Comparison of ENCODE assay signal across 23 mouse cellular contexts in genomic region chr10:88797452-88797851, GRCm38 (mm10).
"Had no signal": no experiment of that assay in that cellular context is flagged by ENCODE, and none has a peak within 500 bp of the region (broad histone marks: within the 10 kb centered on the region; RNA-seq: fewer than 3 reads in every experiment).

No protein-coding gene starts in this region.

- H3K9me3 ChIP-seq: heart, embryonic 12.5 days; hindbrain, embryonic 10.5 days; hindbrain, embryonic 12.5 days; kidney, embryonic 15.5 days; limb, embryonic 13.5 days; limb, embryonic 15.5 days; liver, embryonic 12.5 days had no signal

- DNase-seq: gastrocnemius, adult 2 months; gastrocnemius, postnatal 10 days; gastrocnemius, postnatal 25 days; heart, adult 2 months; heart, postnatal 10 days; heart, postnatal 4 days; kidney, adult 11 months; kidney, postnatal 14 days; kidney, postnatal 36 days; layer of hippocampus, adult 9-11 months; layer of hippocampus, postnatal 36 days; left cerebral cortex, postnatal 4 days had no signal

- H3K27ac ChIP-seq: gastrocnemius, adult 2 months; heart, adult 2 months; hindbrain, embryonic 10.5 days; hindbrain, embryonic 12.5 days; hindbrain, embryonic 14.5 days; kidney, embryonic 15.5 days; kidney, postnatal 0 days; limb, embryonic 13.5 days; limb, embryonic 15.5 days; liver, embryonic 12.5 days had no signal

- ATAC-seq: hindbrain, embryonic 16.5 days; inflammation-experienced regulatory T-cells, adult 6 months; liver, embryonic 12.5 days had no signal

- H3K27me3 ChIP-seq: heart, embryonic 12.5 days; hindbrain, embryonic 12.5 days; kidney, embryonic 15.5 days; limb, embryonic 13.5 days; limb, embryonic 15.5 days; liver, embryonic 12.5 days had no signal

- H3K4me1 ChIP-seq: heart, embryonic 12.5 days; hindbrain, embryonic 10.5 days; hindbrain, embryonic 12.5 days; kidney, embryonic 15.5 days; limb, embryonic 13.5 days; limb, embryonic 15.5 days; liver, embryonic 12.5 days had no signal

- H3K4me2 ChIP-seq: heart, embryonic 12.5 days; hindbrain, embryonic 12.5 days; hindbrain, embryonic 14.5 days; kidney, embryonic 15.5 days; limb, embryonic 13.5 days; limb, embryonic 15.5 days; liver, embryonic 12.5 days had no signal

- H3K4me3 ChIP-seq: gastrocnemius, adult 2 months; heart, adult 2 months; heart, embryonic 12.5 days; hindbrain, embryonic 10.5 days; hindbrain, embryonic 12.5 days; kidney, embryonic 15.5 days; limb, embryonic 13.5 days; limb, embryonic 15.5 days; liver, embryonic 12.5 days had no signal

- H3K9ac ChIP-seq: heart, embryonic 12.5 days; hindbrain, embryonic 12.5 days; hindbrain, embryonic 14.5 days; kidney, embryonic 15.5 days; limb, embryonic 13.5 days; limb, embryonic 15.5 days; liver, embryonic 12.5 days had no signal
